Mouse (Mus musculus): ENCODE measurements around the gene Slc43a1.
"Not testable (repeated sequence)": the region's sequence is repeated elsewhere in the genome, so short reads cannot be mapped to it uniquely, and the experiment has no call there.

Gene Slc43a1

GRCm38 (mm10) chr2:84868521-84868943 is 29.9 kb downstream of the Slc43a1 start:
- peak; percentile 69 for DNase-seq

- DNase-seq = no peak
These were observed 30.3 kb downstream of the Slc43a1 start for GRCm38 (mm10) chr2:84868977-84869376.

DNA sequence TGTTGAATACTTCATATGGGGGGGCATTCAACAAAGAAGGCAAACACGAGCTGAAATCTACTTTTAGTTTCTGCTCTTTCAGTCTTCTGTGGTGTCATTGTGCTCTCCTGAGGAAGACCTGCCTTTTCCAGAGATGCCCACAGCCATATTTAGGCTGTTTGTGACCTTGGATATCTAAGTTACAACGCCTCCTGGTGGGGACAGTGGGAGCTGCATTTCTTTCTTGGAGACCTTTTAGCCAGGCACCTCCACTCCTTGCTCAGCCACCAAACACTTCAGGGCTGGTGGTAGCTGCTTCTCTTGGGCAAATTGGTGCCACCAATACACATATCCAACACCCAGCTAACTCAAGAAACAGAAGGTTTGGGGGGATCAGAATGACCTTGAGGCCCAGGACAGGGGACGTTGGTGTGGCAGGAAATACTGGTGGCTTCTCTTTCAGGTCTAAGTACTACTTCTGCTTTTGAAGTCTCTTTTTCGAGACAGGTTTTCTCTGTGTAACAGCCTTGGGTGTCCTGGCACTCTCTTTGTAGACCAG is 32.0 kb downstream of the Slc43a1 start:
- no peak for DNase-seq

DNA sequence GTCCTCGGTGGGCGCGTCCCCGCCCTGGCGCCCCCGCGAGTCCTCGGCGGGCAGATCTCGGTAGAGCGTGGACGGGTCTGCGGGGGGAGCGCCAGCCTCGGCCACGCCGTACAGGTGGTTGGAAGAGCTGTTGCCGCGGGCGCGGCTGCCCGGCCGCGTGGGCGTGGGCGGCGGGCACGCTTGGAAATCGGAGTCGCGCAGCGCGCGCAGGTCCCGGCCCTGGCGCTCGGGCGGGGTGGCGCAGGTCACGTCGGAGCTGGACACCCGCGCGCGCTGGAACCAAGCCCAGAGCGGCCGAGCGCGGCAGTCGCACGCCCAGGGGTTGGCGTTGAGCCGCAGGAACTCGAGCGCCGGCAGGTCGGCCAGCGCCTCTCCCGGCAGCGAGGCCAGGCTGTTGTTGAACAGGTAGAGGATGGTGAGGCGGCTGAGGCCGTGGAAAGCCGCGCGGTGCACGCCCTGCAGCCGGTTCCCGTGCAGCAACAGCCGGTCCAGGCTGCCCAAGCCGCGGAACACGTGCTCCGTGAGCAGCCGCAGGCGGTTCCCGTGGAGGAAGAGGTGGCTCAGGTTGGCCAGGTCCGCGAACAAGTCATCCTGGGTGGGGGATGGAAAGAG is 33.6 kb downstream of the Slc43a1 start:
- DNase-seq = peak; percentile 83

DNA sequence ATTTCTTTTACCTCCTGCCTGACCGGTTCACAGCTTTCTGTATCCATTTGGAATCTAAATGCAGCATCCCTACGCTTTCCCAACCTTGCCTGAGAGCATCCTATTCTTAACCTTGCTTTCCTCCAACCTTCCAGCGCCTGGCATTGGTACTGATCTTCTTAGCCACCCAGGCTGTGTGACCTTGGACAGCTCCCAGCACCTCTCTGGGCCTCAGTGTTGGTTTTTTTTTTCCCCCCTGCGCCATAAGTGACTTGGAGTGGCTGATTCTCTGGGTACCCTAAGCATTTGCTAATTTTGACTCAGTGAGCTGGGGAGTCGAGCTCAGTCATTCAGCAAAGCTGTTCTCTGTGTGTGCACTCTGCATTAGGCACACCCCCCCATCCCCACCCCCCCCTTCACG is 37.2 kb downstream of the Slc43a1 start:
- no peak for DNase-seq

- no peak for DNase-seq
These were observed 41.9 kb downstream of the Slc43a1 start for GRCm38 (mm10) chr2:84880590-84880989.

GRCm38 (mm10) chr2:84882606-84883005 is 44.0 kb downstream of the Slc43a1 start:
- DNase-seq = peak; percentile 21

GRCm38 (mm10) chr2:84883084-84883483 is 44.4 kb downstream of the Slc43a1 start:
- no peak for DNase-seq

- DNase-seq = no peak
These were observed 44.9 kb downstream of the Slc43a1 start for GRCm38 (mm10) chr2:84883530-84883929.

DNA sequence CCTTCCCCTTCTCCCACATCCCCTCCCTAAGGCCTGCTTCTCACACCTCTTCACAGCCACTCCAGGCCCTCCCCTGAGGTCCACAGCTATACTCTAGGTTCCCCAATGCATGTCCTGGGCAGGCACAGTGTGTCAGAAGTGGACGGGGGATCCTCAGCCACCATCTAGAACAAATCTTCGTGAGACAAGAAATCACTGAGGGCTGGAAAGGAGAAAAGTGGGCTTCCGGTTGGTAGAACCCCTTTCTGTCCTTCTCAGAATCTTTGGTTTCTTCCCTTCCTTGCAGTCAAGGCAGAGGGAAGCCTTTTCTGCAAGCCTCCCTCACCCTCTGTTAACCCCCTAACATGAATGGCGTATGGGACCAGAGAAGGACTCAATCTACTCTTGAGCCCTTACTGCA is 45.3 kb downstream of the Slc43a1 start:
- no peak for DNase-seq

GRCm38 (mm10) chr2:84884611-84885010 is 46.0 kb downstream of the Slc43a1 start:
- no peak for DNase-seq

DNA sequence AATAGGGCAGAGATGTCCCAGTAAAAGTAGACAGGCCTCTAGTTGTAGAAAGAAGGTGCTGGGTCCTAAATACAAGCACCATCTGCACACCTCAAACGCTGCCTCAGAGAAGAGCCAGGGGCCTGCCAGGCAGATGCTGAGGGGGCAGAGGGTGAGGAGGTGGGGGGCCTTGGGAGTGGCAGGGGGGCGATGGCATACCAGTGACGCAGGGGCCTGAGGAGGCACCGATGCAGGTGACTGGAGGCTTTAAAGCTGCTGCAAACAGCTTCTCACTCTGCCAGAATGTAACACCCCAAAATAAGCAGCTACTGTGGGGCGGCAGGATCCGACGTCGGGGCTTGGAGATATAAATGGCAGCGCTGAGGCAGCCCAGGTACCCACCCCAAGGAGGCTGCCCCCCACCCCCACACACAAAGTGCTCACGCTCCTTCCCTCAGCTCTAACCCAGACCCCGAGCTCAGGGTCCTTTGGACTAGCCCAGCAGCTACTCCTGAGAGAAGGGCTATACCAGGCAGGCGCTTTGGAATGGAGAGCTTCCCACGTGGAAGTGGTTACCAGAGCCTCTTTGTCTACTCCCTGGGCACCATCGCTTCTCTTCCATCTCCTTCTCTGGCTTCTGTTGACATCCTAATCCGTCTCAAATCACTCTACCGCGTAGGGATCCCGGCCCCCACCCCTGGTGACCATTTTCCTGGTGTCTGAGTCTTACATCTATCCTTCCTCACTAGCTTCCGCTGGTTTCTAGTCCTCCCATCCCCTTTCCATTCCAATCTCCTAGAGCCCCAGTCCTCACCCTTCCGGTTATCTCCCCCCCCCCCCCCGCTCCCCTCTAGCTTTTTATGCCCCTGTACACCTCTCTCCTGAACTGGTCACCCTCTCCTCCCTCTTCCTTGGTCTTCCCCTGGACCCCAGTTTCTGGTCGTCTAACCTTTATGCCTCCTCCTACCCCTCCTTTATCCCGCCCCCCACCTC is 46.7 kb downstream of the Slc43a1 start:
- DNase-seq = no peak

DNA sequence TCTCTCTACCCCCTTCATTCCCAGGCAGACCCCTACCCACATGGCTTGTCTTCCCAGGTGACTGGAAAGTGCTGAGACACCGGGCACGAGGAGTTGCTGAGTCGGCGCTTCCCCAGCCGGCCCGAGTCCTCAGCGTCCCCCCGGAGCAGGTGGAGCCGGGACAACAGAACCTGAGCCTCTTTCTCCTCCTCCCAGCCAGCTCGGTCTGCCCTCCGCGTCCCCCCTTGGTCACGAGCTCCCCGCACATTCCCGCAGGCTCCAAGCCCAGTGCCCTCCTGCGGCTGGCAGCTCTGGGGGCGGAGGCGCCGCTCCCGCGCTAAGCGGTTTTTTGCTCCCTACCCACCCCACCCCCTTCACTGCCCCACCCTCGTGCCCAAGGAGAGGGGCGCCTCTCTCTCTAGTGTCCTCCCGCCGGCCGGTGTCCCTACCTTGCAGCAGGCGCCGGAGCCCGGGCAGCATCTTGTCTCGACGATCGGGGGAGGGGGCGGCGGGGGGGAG is 47.6 kb downstream of the Slc43a1 start, which contains the start of gene Rtn4rl2:
Rtn4rl2 (minus strand) TSS at position 477 of the 498 bp plus-strand sequence.
- no peak for DNase-seq

- peak; percentile 33 for DNase-seq
These were observed 48.2 kb downstream of the Slc43a1 start for GRCm38 (mm10) chr2:84886821-84887281.

- DNase-seq = peak; percentile 51
These were observed 49.0 kb downstream of the Slc43a1 start for GRCm38 (mm10) chr2:84887411-84888271.

DNA sequence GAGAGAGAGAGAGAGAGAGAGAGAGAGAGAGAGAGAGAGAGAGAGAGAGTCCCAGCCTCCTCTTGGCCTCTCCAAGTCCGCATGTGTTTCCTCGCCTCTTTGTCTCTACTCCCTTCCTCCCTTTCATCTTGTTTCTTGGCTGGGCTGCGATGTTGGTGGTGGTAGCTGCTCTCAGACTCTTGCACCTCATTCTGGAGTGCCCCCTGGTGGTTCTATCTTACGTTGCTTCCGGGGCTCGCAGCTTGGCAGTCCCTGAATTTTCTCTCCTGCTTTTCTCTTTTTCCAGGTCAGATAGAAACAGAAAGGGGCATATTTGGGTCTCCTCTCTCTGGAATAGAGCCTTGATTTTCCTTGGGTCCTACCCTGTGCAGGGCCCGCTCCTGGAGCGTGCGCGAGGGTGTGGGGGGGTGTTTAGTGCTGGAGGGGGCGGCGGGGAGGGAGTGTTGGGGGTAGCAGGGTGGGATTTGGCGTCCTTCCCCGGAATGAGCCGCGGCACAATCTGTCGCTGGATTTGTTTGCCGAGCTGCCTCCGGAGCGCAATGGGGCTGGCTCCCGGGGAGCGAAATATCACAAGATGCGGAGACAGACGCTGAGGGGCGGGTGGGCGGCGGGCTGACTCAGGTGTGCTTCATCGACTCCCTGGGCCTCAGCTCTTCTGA is 50.1 kb downstream of the Slc43a1 start:
- peak; percentile 78 for DNase-seq

DNA sequence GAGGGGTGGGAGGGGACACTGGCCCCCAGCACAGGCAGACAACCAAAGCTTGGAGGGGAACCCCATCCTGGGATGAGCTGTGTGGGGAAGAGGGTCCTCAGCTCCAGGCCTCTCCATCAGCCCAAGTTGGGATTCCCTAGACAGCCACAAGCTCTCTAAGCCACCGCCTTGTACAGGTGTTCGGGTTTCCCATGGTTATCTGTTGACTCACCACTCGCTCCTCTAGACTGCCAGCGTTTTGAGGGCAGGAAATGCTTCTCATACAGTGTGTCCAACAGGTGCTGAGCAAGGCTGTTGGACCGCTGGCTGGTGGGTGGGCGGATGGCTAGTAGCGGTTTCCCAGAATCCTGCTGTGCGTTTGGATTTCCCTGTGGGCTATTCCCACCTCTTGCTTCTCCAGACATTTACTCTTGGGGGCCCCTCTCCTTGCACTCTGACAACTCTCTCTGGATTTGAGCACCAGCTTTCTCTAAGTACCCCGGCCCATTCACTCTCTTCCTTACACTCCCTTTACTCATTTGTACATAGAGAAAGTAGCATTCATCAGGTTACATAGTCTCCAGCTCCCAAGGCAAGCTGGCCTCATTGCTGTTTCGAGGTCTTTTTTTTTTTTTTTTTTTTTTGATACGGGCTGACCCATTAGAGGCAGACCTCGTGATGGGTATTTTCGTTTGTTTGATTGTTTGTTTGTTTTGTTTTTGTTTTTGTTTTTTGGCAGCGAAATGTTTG is 50.8 kb downstream of the Slc43a1 start:
- DNase-seq = no peak

GRCm38 (mm10) chr2:84890045-84890340 is 51.3 kb downstream of the Slc43a1 start:
- peak; percentile 87 for DNase-seq

DNA sequence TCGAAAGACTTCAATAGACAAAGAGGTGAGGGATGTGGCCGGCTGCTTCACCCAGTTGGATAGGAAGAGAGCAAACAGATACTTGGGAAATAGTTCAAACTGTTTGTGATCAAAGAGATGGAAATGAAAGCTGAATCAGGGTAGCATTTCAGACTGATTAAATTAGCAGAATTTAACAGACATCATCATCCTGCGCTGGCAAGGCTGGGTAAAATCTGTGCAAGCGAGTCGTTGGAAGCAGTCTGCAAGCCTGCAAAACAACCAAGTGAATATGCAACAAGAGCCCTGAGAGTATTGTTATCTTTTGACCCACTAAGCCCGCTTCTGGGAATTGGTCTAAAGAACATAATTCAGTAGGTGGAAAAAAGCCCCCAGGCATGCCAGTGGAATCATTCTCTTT is 54.7 kb downstream of the Slc43a1 start:
- no peak for DNase-seq

DNA sequence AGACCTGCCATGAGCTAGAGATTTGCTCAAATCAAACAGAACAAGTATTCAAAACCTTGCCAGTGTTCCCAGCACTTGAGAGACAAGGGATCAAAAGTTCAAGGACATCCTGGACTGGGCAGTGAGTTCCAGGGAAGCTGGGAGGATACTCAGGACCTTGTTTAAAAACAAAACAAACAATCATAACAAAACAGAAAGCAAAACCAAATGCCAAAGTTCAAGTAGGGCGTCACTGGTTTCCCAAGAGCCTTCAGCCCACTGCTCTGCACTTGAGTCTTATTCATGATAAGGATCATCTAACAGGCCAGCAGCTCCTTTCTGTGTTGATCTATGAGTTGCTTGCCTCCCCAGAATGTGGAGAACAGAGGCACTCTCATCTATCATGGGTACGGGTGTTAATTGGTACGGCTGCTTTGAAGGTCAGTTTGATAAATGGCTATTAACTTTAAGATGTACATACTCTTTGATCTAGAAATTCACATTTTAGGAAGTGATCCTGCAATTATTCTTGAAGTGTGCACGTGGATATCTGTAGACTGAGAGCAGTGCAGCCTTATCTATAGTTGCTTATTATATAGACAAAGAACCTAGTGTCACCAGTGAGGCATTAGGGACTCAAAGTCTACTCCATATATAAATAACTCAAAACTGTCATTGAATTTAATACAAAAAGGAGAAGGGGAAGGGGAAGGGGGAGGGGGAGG is 57.0 kb downstream of the Slc43a1 start:
- DNase-seq = no peak

- DNase-seq = not testable (repeated sequence)
These were observed 58.0 kb downstream of the Slc43a1 start for GRCm38 (mm10) chr2:84896686-84897085.

Measured in kidney, postnatal 14 days (tissue).